Mouse (Mus musculus): Measurements from ENCODE around the gene Tmem231. TPM values are rescaled to one million over a fixed set of nuclear protein-coding genes. Genes with fewer than 3 reads are reported as not detected.
"Not testable (repeated sequence)": the region's sequence is repeated elsewhere in the genome, so short reads cannot be mapped to it uniquely, and the experiment has no call there.

The Tmem231 gene
- total RNA-seq, 2 experiments from 2014 or later: 1.3 to 2.6 TPM

- no peak for DNase-seq
- intact Hi-C loops (cut with DNase I): no loop called here
These were observed 17.2 kb upstream of the Tmem231 start for GRCm38 (mm10) chr8:111950846-111951245.

- intact Hi-C loops (cut with DNase I): no loop called here
- no peak for DNase-seq
These were observed 14.3 kb upstream of the Tmem231 start for GRCm38 (mm10) chr8:111947954-111948353.

- intact Hi-C loops (cut with DNase I): no loop called here
- DNase-seq: no peak
These were observed 13.5 kb upstream of the Tmem231 start for GRCm38 (mm10) chr8:111947144-111947543.

GRCm38 (mm10) chr8:111943544-111943943 lies 9.9 kb upstream of the Tmem231 start:
- no peak for DNase-seq
- intact Hi-C loops (cut with DNase I): no loop called here

GRCm38 (mm10) chr8:111941101-111941454 lies 7.4 kb upstream of the Tmem231 start:
- intact Hi-C loops (cut with DNase I): loop anchor here (2.0 kb wide), 1 partner anchor 50 kb away; no protein-coding TSS in a partner anchor
- DNase-seq: peak in 1 of 2 experiments; percentile 47

- peak; percentile 95 to 98 for DNase-seq
- intact Hi-C loops (cut with DNase I): loop anchor here (2.0 kb wide), 1 partner anchor 50 kb away; no protein-coding TSS in a partner anchor
These were observed 6.8 kb upstream of the Tmem231 start, which contains the start of gene Gabarapl2 for GRCm38 (mm10) chr8:111940171-111941100. TSS of gene Gabarapl2 (plus strand) at chr8:111940703.

GRCm38 (mm10) chr8:111939516-111940142 lies 5.9 kb upstream of the Tmem231 start:
- DNase-seq: peak; percentile 12 to 27
- intact Hi-C loops (cut with DNase I): loop anchor here (2.0 kb wide), 1 partner anchor 51 kb away; no protein-coding TSS in a partner anchor

- DNase-seq; intact Hi-C loops (cut with DNase I): not testable (repeated sequence)
These were observed 4.7 kb upstream of the Tmem231 start for GRCm38 (mm10) chr8:111938076-111938985.

GRCm38 (mm10) chr8:111937184-111937583 lies 3.5 kb upstream of the Tmem231 start:
- DNase-seq: no peak
- intact Hi-C loops (cut with DNase I): no loop called here

- no peak for DNase-seq
- intact Hi-C loops (cut with DNase I): no loop called here
These were observed 520 bp upstream of the Tmem231 start for GRCm38 (mm10) chr8:111934201-111934600.

- intact Hi-C loops (cut with DNase I): loop anchor here (2.0 kb wide), 1 partner anchor 56 kb away; the partner anchor contains the start of gene Tmem170
- DNase-seq: peak; percentile 54 to 61
These were observed 923 bp downstream of the Tmem231 start for GRCm38 (mm10) chr8:111932580-111933336.

- intact Hi-C loops (cut with DNase I): loop anchor here (2.0 kb wide), 1 partner anchor 55 kb away; the partner anchor contains the start of gene Tmem170
- DNase-seq: no peak
These were observed 2.0 kb downstream of the Tmem231 start for GRCm38 (mm10) chr8:111931721-111932120.

GRCm38 (mm10) chr8:111929648-111930344 lies 3.9 kb downstream of the Tmem231 start:
- intact Hi-C loops (cut with DNase I): no loop called here
- DNase-seq: no peak

GRCm38 (mm10) chr8:111924976-111925375 lies 8.7 kb downstream of the Tmem231 start:
- intact Hi-C loops (cut with DNase I): loop anchor here (5.0 kb wide), 2 partner anchors 43 to 248 kb away; no protein-coding TSS in a partner anchor
- no peak for DNase-seq

GRCm38 (mm10) chr8:111923383-111923804 lies 10.3 kb downstream of the Tmem231 start:
- intact Hi-C loops (cut with DNase I): loop anchor here (5.0 kb wide), 2 partner anchors 41 to 246 kb away; no protein-coding TSS in a partner anchor
- peak; percentile 52 to 57 for DNase-seq

GRCm38 (mm10) chr8:111920971-111921370 lies 12.7 kb downstream of the Tmem231 start:
- no peak for DNase-seq
- intact Hi-C loops (cut with DNase I): loop anchor here (5.0 kb wide), 2 partner anchors 39 to 244 kb away; no protein-coding TSS in a partner anchor

GRCm38 (mm10) chr8:111919663-111920062 lies 14.0 kb downstream of the Tmem231 start:
- intact Hi-C loops (cut with DNase I): loop anchor here (5.0 kb wide), 2 partner anchors 37 to 242 kb away; no protein-coding TSS in a partner anchor
- no peak for DNase-seq

GRCm38 (mm10) chr8:111912860-111913432 lies 20.7 kb downstream of the Tmem231 start:
- intact Hi-C loops (cut with DNase I): no loop called here
- DNase-seq: no peak

Data from heart, postnatal 36 days (tissue).